Mouse (Mus musculus) heart, postnatal 0 days (tissue): Measurements from ENCODE around the gene Trpv3. TPM values are rescaled to one million over a fixed set of nuclear protein-coding genes. Genes with fewer than 3 reads are reported as not detected.

Experiments used
- ATAC-seq: fragments of 200-750 bp; cut with Nextera tagmentation; 2 replicates; pipeline ENCODE4 v1.8.0; 2017; ENCODE audit warnings: low read depth, moderate number of reproducible peaks, moderate library complexity; ENCODE audit not compliant: insufficient read depth
- DNase-seq: peaks from one replicate; pipeline ENCODE4 v3.0.0-alpha.2; 2016; ENCODE audit warnings: low spot score
- H3K27ac ChIP-seq: fragments of 300-500 bp; sonication (generic); 2 replicates; pipeline ENCODE4 v1.5.1; 2014; ENCODE audit warnings: low read depth, mild to moderate bottlenecking
- H3K27me3 ChIP-seq: fragments of 300-500 bp; sonication (generic); 2 replicates; pipeline ENCODE4 v1.6.1; 2014; ENCODE audit warnings: low read length, mixed read lengths; ENCODE audit not compliant: control insufficient read depth, insufficient read depth
- H3K36me3 ChIP-seq: fragments of 300-500 bp; sonication (generic); replicated peaks from 2 replicates; pipeline ENCODE4 v1.6.1; 2014; ENCODE audit warnings: low read length, mixed read lengths; ENCODE audit not compliant: control insufficient read depth, insufficient read depth
- H3K4me1 ChIP-seq: fragments of 300-500 bp; sonication (generic); 2 replicates; pipeline ENCODE4 v1.6.1; 2014; ENCODE audit warnings: antibody characterized with exemption; ENCODE audit not compliant: control insufficient read depth, insufficient read depth
- H3K4me2 ChIP-seq: fragments of 300-500 bp; sonication (generic); 2 replicates; pipeline ENCODE4 v1.6.1; 2014; ENCODE audit warnings: low read depth, mild to moderate bottlenecking, low read length, moderate library complexity
- H3K4me3 ChIP-seq: fragments of 300-500 bp; sonication (generic); 2 replicates; pipeline ENCODE4 v1.5.1; 2014; ENCODE audit warnings: low read depth, low read length
- H3K9ac ChIP-seq: fragments of 300-500 bp; sonication (generic); replicated peaks from 2 replicates; pipeline ENCODE4 v1.6.1; 2014; ENCODE audit warnings: low read depth, low read length, mixed read lengths
- H3K9me3 ChIP-seq: fragments of 300-500 bp; sonication (generic); replicated peaks from 2 replicates; pipeline ENCODE4 v1.6.1; 2016; ENCODE audit warnings: low read length; ENCODE audit not compliant: control insufficient read depth
- CTCF ChIP-seq: IDR thresholded peaks from 2 replicates; pipeline ENCODE4 v1.5.1; 2016; ENCODE audit warnings: antibody characterized with exemption, control low read depth, low read depth
- EP300 ChIP-seq: IDR thresholded peaks from 2 replicates; pipeline ENCODE4 v1.6.1; 2016; ENCODE audit warnings: antibody characterized with exemption, low read depth
- WGBS: fragments of 180-500 bp; shearing (Covaris S2); extraction: QIAGEN DNeasy Blood & Tissue Kit; methylation state at CpG from one replicate; pipeline ENCODE4 v1.1.7; 2014; 5-methylcytosine and 5-hydroxymethylcytosine counted together
- polyA plus RNA-seq: library from polyadenylated mRNA; unstranded; fragments of >200 nt; fragmentation: Nextera tagmentation; extraction: Ambion mirVana; gene quantifications from 2 replicates; pipeline ENCODE4 v1.2.1, GENCODE M21; 2015
- total RNA-seq: library from RNA; depleted of rRNA; stranded (reverse); fragments of >200 nt; gene quantifications from 2 replicates; pipeline ENCODE4 v1.2.3, GENCODE M21; 2014; ENCODE audit warnings: low replicate concordance

Trpv3 gene
- total and polyA plus RNA-seq, 2 experiments from 2014 or later, result 0.04 to 0.07 TPM

DNA sequence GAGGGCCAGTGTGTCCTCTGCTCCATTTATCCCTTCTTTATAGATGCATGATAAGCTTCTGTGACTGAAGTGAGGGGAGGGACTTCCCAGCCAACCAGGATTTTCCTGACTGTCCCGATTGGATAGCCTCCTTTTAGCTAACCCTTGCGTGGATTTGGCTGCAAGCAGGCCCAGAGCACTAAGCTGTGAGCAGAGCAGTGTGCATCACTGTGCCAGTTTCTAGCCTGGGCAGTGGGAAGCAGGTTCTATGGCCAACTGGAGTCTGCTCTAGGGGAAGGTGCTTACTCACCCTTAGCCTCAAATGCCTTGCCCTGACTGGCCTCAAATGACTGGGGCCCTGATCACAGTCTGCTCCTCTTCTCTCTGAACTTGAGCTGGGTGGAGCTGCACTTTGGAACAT lies 7.6 kb downstream of the Trpv3 start:
- 31% methylated on average over 2 of the region's 2 CpGs for WGBS
- Histone ChIP-seq H3K4me3 (no peak overlapping the region), H3K36me3 (no peaks in the 10 kb centered on the region), H3K9ac (no peak overlapping the region), H3K4me2 (no peak overlapping the region), H3K27me3 (no peaks in the 10 kb centered on the region), H3K4me1 (no peaks in the 10 kb centered on the region), H3K9me3 (no peaks in the 10 kb centered on the region), H3K27ac (no peak overlapping the region)
- DNase-seq (no peak), ATAC-seq (no peak)
- TF ChIP-seq EP300 (no peak), CTCF (no peak)

DNA sequence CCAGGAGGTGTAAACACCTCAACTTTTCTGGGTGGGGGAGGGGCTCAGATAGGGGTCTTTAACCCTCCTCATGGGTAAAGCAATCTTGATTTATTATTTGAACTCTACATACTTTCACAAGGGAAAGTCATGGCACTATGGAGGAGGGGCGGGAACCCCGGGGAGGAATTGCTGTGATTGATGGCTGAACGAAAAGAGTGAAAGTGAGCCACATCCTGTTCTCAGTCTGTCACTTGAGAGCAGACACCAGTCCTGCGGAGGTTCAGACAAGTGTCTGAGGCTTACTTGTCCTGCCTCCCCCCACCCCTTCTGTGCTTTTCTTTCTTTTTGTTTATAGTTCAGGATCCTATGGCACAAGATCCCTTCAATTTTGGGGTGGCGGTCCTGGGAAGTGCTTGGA lies 13.5 kb downstream of the Trpv3 start:
- Histone ChIP-seq H3K4me1 (no peaks in the 10 kb centered on the region), H3K4me3 (no peak overlapping the region), H3K9me3 (no peaks in the 10 kb centered on the region), H3K27me3 (no peaks in the 10 kb centered on the region), H3K4me2 (no peak overlapping the region), H3K36me3 (no peaks in the 10 kb centered on the region), H3K27ac (no peak overlapping the region), H3K9ac (no peak overlapping the region)
- DNase-seq, result no peak
- WGBS, result 46% methylated on average over 5 of the region's 5 CpGs
- no peak for ATAC-seq
- TF ChIP-seq CTCF, result no peak
- no peak for TF ChIP-seq EP300

DNA sequence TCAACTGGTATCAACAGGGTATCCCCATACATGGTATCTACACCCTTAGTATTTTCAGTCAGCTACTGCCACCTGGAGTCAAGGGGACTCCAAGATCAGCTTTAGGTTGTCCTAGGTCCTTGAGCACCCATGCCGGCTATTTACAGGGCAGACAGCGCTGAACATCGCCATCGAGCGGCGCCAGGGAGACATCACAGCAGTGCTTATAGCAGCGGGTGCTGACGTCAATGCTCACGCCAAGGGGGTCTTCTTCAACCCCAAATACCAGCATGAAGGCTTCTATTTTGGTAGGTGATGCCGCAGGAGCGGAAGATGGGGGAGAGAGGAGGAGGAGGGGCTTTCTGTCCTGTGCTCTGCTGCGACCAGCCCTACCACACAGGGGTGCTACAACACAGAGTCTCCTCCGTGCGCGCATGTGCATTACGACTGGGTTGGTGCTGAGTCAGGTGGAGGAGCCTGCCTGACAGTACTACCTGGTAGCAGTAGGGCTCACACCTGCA lies 14.4 kb downstream of the Trpv3 start:
- no peak overlapping the region for H3K27ac ChIP-seq
- peak; percentile 64 for ATAC-seq
- peak; percentile 55 for DNase-seq

DNA sequence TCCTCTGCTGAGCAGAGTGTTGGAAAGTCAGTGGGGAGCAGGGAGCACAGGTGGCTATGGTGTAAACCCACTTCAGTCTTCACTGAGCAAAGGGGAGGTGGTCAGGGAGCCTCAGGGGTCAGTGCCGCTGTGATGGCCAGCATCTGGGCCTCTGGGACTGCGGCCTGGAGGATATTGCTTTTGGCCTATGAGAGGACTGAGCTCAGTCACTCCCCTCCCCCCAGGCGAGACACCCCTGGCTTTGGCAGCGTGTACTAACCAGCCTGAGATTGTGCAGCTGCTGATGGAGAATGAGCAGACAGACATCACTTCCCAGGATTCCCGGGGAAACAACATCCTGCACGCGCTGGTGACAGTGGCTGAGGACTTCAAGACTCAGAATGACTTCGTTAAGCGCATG lies 16.2 kb downstream of the Trpv3 start:
- TF ChIP-seq EP300 (no peak), CTCF (no peak)
- peak; percentile 25 for ATAC-seq
- Histone ChIP-seq H3K27ac (no peak overlapping the region; the same call in 1 of the 2 replicates), H3K4me1 (no peaks in the 10 kb centered on the region), H3K9me3 (no peaks in the 10 kb centered on the region), H3K4me2 (no peak overlapping the region), H3K9ac (no peak overlapping the region), H3K27me3 (no peaks in the 10 kb centered on the region), H3K36me3 (no peaks in the 10 kb centered on the region), H3K4me3 (no peak overlapping the region)
- peak; percentile 12 for DNase-seq
- WGBS, result 28% methylated on average over 9 of the region's 9 CpGs

More for the DNA sequence above, 14.4 kb downstream of the Trpv3 start:
- H3K4me1 ChIP-seq, result no peaks in the 10 kb centered on the region
- H3K4me3 ChIP-seq, result peak overlapping the region; percentile 33
- no peaks in the 10 kb centered on the region for H3K27me3 ChIP-seq
- no peak overlapping the region for H3K9ac ChIP-seq
- no peaks in the 10 kb centered on the region for H3K36me3 ChIP-seq
- WGBS, result 2% methylated on average over 16 of the region's 16 CpGs
- H3K9me3 ChIP-seq, result no peaks in the 10 kb centered on the region
- peak overlapping the region; percentile 60 for H3K4me2 ChIP-seq
- TF ChIP-seq CTCF (peak; percentile 47), EP300 (no peak)

DNA sequence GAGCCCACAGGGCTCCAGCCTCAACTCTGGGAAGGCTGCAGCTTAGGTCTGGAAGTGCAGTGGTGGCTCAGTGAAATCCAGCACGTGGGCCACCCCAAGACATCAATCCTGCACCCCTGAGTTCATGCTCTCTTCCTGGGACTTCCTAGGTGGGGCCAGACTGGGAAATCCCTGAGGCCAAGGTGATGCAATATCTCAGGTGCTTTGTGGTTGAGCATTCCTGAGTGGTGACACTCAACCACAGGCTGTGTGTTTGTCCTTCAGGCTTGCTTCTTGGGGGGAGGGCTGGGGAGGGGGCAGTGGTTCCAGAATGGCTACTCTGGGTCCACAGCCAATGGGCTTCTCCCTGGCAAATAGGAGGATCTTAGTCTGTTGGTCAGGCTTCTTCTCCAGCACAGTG lies 16.7 kb downstream of the Trpv3 start:
- WGBS, result 42% methylated on average over 1 of the region's 1 CpGs
- no peaks in the 10 kb centered on the region for H3K9me3 ChIP-seq
- no peak for DNase-seq
- no peak for ATAC-seq
- H3K27ac ChIP-seq, result no peak overlapping the region; the same call in 1 of the 2 replicates
- H3K4me1 ChIP-seq, result no peaks in the 10 kb centered on the region
- H3K4me3 ChIP-seq, result no peak overlapping the region
- TF ChIP-seq EP300, result no peak
- no peak for TF ChIP-seq CTCF
- H3K9ac ChIP-seq, result no peak overlapping the region
- no peaks in the 10 kb centered on the region for H3K27me3 ChIP-seq
- H3K4me2 ChIP-seq, result no peak overlapping the region
- H3K36me3 ChIP-seq, result no peaks in the 10 kb centered on the region

DNA sequence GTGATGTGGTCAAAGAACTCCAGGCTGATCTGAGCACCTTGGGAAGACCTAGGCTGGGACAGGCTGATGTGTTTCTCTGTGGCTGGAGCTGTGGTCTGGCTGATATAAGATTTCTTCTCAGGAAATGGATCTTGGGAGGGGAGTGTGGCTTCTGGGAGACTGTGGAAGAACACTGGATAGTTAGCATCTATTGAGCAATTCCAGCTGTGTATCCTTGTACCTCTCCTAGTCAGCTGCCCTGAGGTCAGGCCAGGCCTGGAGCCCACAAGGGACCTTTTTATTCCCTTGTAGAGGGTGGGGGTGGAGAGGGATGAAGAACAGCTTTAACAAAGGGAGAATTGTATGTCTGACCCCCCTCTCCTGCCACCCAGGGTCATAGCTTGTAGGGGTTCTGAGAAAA lies 17.2 kb downstream of the Trpv3 start:
- Histone ChIP-seq H3K9ac (no peak overlapping the region), H3K4me1 (no peaks in the 10 kb centered on the region), H3K36me3 (no peaks in the 10 kb centered on the region), H3K27ac (no peak overlapping the region), H3K9me3 (no peaks in the 10 kb centered on the region), H3K27me3 (no peaks in the 10 kb centered on the region), H3K4me2 (no peak overlapping the region), H3K4me3 (no peak overlapping the region)
- TF ChIP-seq EP300 (no peak), CTCF (no peak)
- ATAC-seq (no peak), DNase-seq (no peak)
